Mouse (Mus musculus): ENCODE results near the gene Gm29776. TPM values are rescaled to one million over a fixed set of nuclear protein-coding genes. Genes with fewer than 3 reads are reported as not detected.

The Gm29776 gene
- polyA plus RNA-seq (2012; rRNA removed): 0.10 and 0.12 TPM in 2 replicates

GRCm38 (mm10) chr14:54698733-54699132 lies at the start of gene Gm29776:
TSS of gene Gm29776 (minus strand) at chr14:54698833.

GRCm38 (mm10) chr14:54712074-54712473 lies 13.4 kb upstream of the Gm29776 start, which contains the start of gene Cebpe:
TSS of gene Cebpe (minus strand) at chr14:54712174.

GRCm38 (mm10) chr14:54686522-54687143 lies 12.0 kb downstream of the Gm29776 start, which contains the start of gene Acin1:
TSS of gene Acin1 (minus strand) at chr14:54686931.

GRCm38 (mm10) chr14:54686063-54686521 lies 12.5 kb downstream of the Gm29776 start, which contains the start of gene 1700123O20Rik:
TSS of gene 1700123O20Rik (plus strand) at chr14:54686216.

Other genes with a start within 250 kb of the Gm29776 start
- 29.7 and 31.7 TPM in 2 replicates for gene Lrp10, start 234.7 kb downstream of the Gm29776 start, polyA plus RNA-seq (2012; rRNA removed)
- gene Rem2, start 222.7 kb downstream of the Gm29776 start, polyA plus RNA-seq (2012; rRNA removed): 17.0 and 19.6 TPM in 2 replicates
- 92.5 and 93.8 TPM in 2 replicates for gene Prmt5, start 181.3 kb downstream of the Gm29776 start, polyA plus RNA-seq (2012; rRNA removed)
- 13.7 and 14.3 TPM in 2 replicates for gene Haus4, start 144.2 kb downstream of the Gm29776 start, polyA plus RNA-seq (2012; rRNA removed)
- 5.5 and 6.2 TPM in 2 replicates for gene Ajuba, start 121.3 kb downstream of the Gm29776 start, polyA plus RNA-seq (2012; rRNA removed)
- gene 4931414P19Rik, start 92.8 kb downstream of the Gm29776 start, polyA plus RNA-seq (2012; rRNA removed): 8.3 TPM in 2 replicates
- 248 and 267 TPM in 2 replicates for gene Psmb5, start 80.8 kb downstream of the Gm29776 start, polyA plus RNA-seq (2012; rRNA removed)
- 0.04 and 0.06 TPM in 2 replicates for gene Psmb11, start 77.4 kb downstream of the Gm29776 start, polyA plus RNA-seq (2012; rRNA removed)
- gene Gm17606, start 57.9 kb downstream of the Gm29776 start, polyA plus RNA-seq (2012; rRNA removed): not detected in 2 replicates
- 39.6 and 45.5 TPM in 2 replicates for gene Cdh24, start 57.5 kb downstream of the Gm29776 start, polyA plus RNA-seq (2012; rRNA removed)
- 63.9 and 64.6 TPM in 2 replicates for gene 1700123O20Rik, start 12.6 kb downstream of the Gm29776 start, polyA plus RNA-seq (2012; rRNA removed)
- 225 and 264 TPM in 2 replicates for gene Acin1, start 11.9 kb downstream of the Gm29776 start, polyA plus RNA-seq (2012; rRNA removed)
- 0.06 and 0.11 TPM in 2 replicates for gene Cebpe, start 13.3 kb upstream of the Gm29776 start, polyA plus RNA-seq (2012; rRNA removed)
- 14.4 and 15.7 TPM in 2 replicates for gene Slc7a8, start 83.1 kb upstream of the Gm29776 start, polyA plus RNA-seq (2012; rRNA removed)
- gene Rnf212b, start 115.3 kb upstream of the Gm29776 start, polyA plus RNA-seq (2012; rRNA removed): 0.08 TPM in 1 of 2 replicates, not detected in the other
- gene Homez, start 172.1 kb upstream of the Gm29776 start, polyA plus RNA-seq (2012; rRNA removed): 6.2 and 8.5 TPM in 2 replicates
- 25.1 and 26.0 TPM in 2 replicates for gene Ppp1r3e, start 178.7 kb upstream of the Gm29776 start, polyA plus RNA-seq (2012; rRNA removed)
- 44.3 and 49.5 TPM in 2 replicates for gene Bcl2l2, start 184.5 kb upstream of the Gm29776 start, polyA plus RNA-seq (2012; rRNA removed)
- 0.26 and 0.39 TPM in 2 replicates for gene Gm20521, start 184.6 kb upstream of the Gm29776 start, polyA plus RNA-seq (2012; rRNA removed)
- gene Pabpn1, start 193.7 kb upstream of the Gm29776 start, polyA plus RNA-seq (2012; rRNA removed): 602 and 626 TPM in 2 replicates
- 621 and 624 TPM in 2 replicates for gene Slc22a17, start 214.3 kb upstream of the Gm29776 start, polyA plus RNA-seq (2012; rRNA removed)
- 18.4 and 20.5 TPM in 2 replicates for gene Efs, start 227.3 kb upstream of the Gm29776 start, polyA plus RNA-seq (2012; rRNA removed)
- gene Il25, start 233.9 kb upstream of the Gm29776 start, polyA plus RNA-seq (2012; rRNA removed): 0.17 and 0.33 TPM in 2 replicates
- gene Cmtm5, start 237.4 kb upstream of the Gm29776 start, polyA plus RNA-seq (2012; rRNA removed): 13.8 and 16.4 TPM in 2 replicates

Measured in central nervous system, embryonic 18 days (tissue).